Mouse (Mus musculus): ENCODE results near the gene Jpt2.

Jpt2 gene

DNA sequence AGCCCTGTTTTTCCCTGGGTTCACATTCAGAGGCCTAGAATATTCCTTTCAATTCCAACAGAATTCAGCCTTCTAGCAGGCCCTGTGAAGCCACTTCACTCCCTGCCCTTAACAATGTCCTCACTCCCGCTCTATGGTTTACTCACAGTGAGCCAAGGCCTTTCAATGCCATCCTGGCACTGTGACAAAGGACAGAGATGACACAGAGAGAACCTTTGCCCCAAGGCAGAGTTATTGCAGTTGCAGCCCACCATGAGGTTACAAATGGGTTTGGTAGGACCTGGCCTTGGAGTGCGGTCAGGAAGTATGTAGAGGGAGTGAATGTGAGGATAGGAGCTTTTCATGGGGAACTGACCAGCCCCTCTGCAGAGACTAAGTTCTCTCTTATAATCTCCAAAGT is 52.9 kb downstream of the Jpt2 start:
- DNase-seq (ENCODE audit: low spot score), result no peak

GRCm38 (mm10) chr17:24903767-24904166 is 56.7 kb downstream of the Jpt2 start:
- DNase-seq (ENCODE audit: low spot score), result no peak

- no peak for DNase-seq (ENCODE audit: low spot score)
These were observed 57.6 kb downstream of the Jpt2 start for GRCm38 (mm10) chr17:24902671-24903474.

- DNase-seq (ENCODE audit: low spot score), result no peak
These were observed 58.4 kb downstream of the Jpt2 start for GRCm38 (mm10) chr17:24902124-24902523.

- no peak for DNase-seq (ENCODE audit: low spot score)
These were observed 60.5 kb downstream of the Jpt2 start for GRCm38 (mm10) chr17:24900014-24900413.

- DNase-seq (ENCODE audit: low spot score), result no peak
These were observed 61.3 kb downstream of the Jpt2 start for GRCm38 (mm10) chr17:24899153-24899552.

DNA sequence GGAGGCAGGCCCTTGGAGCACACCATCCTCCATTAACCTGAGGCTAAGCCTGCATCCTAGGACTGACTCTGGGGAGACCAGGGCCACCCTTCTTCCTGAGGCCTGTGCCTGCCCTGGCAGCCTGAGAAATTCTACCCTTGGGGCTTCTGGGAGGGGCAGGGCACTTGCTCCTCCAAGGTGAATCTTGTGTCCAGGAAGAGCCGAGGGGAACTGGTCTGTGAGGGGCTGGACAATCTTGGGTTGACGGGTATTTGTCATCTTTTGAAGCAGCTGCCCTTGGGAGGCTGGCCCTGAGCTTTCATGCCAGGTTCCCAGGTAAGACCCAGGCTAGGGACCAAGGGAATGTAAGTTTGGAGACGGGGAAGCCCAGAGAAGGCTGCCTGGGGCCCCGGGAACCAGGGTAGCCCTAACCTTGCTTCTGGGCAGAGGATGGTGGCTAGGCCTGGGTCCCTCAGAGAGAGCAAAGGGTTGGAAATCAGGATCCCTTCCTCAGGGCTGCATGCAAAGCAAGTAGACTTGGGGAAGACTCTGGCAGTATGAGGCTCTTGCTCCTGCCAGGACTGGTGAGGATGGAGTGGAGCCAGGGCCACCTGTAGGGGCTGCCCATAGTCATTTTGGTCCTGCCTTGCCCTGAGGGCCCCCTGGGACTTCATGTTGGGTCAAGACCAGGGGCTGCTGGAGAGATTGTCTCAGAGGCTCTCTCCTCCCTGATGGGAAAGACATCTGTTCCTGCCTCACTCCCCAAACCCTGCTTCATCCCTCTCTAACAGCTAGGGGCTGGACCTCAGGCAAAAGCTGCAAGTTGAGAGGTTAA is 62.2 kb downstream of the Jpt2 start:
- no peak for DNase-seq (ENCODE audit: low spot score)

DNA sequence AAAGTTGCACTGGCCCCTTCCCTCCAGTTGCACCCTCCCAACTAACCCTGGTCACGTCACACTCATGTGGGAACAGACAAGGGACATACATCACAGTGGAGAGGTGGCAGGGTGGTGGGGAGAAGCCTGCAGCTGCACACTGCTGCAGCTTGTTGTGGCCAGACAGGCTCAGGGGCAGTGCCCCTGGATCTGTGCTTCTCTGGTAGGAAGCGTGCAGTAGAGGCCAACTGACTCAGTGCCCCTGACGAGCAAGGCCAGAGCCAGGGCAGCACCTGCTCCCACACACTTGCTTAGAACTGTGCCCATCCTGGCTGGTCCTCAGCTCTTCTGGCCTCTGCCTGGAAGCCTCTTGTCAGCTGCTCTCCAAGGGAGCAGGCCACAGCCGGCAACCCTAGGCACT is 62.9 kb downstream of the Jpt2 start:
- DNase-seq (ENCODE audit: low spot score), result no peak

GRCm38 (mm10) chr17:24896993-24897269 is 63.6 kb downstream of the Jpt2 start:
- no peak for DNase-seq (ENCODE audit: low spot score)

GRCm38 (mm10) chr17:24896241-24896992 is 64.1 kb downstream of the Jpt2 start, which contains the start of gene Nme3:
Gene Nme3 (plus strand): TSS chr17:24896500.
- no peak for DNase-seq (ENCODE audit: low spot score)

DNA sequence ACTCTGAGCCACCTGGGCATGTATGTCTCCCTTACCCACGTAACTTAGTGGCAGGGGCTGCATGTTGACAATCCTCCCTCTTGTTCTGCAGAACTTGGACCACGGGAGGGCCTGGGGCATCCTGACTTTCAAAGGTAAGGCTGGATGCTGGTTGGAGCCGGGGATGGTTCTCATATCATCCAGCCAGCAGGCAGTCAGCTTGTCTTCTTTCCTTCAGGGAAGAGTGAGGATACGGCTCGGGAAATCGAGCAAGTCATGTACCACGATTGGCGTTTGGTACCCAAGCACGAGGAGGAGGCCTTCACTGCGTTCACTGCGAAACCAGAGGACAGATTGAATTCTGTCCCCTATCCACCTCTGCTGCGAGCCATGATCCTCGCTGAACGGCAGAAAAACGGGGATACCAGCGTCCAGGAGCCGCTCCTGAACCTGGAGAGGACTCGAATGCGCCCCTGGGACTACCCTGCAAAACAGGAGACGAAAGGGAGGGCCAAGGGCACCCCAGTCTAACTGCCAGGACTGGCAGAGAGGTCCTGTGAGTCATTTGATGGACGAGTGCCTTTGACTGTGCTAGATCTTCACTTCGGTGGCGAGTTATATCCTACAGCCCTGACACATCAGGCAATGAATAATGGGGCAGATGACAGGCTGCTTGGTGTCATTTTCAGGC is 64.8 kb downstream of the Jpt2 start:
- DNase-seq (ENCODE audit: low spot score), result no peak

GRCm38 (mm10) chr17:24894995-24895547 is 65.4 kb downstream of the Jpt2 start, which contains the start of the genes Eme2 and Mrps34:
Gene Eme2 (minus strand): TSS chr17:24895087.
Gene Mrps34 (plus strand): TSS chr17:24895116.
- DNase-seq (ENCODE audit: low spot score), result no peak

DNA sequence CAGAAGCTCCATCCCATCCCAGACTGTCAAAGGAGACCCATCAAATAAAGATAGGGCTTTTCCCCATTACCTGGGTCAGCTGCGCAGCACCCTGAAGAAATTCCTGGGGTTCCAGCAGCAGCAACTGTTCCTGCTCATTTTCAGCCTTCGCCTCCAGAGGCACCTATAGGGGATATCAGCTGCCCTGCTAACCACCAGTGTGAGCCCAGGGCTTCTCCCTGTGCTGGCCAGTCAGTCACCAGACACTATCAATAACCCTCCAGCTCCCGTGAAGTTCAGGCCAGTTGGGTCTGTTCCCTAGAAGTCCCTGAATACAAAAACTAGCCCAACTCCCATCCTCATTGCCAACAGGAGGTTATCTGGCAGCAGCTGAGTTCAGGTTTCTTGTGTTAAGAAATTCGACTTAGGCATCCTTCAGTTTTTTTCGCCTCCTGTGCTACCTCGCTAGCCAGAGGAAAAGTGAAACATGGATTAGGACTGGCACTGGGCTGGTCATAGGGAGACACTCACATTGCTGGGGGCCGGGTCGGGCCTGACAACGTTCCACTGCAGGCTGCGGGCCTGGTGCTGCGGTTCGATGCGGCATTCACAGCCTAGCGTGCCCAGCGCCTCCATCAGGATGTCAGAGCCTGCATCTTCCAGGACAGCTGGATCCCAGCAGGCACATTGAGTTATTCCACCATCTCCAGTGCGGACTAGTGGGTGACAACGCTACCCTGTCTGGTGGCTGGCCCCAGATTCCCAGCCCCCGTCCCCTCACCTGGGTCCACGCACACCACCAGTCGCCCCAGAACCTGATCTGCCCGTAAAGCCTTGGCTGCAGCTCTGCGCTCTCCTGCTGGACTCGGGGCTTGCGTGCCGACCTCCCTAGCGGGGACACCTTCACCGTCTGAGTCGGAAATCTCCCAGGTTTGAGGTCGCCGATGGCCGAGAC is 66.2 kb downstream of the Jpt2 start:
- DNase-seq (ENCODE audit: low spot score), result no peak

DNA sequence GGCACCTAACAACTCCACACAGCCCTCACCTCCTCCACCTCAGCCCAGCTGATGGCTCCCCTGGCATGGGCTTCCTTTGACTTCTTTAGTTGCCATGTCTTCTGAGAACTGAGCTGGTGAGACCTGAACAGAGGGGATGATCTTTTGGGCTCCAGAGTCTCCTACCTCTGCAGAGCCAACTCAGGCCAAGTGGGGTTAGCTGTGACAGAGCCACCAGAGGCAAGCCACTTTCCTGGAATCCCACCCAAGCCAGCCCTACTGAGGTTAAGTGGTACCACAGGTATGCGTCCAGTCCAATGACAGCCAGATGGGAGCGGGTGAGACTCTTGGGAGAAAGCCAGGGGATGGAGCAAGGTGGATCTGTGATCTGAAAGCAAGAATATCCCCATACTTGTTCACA is 67.2 kb downstream of the Jpt2 start:
- DNase-seq (ENCODE audit: low spot score), result no peak

DNA sequence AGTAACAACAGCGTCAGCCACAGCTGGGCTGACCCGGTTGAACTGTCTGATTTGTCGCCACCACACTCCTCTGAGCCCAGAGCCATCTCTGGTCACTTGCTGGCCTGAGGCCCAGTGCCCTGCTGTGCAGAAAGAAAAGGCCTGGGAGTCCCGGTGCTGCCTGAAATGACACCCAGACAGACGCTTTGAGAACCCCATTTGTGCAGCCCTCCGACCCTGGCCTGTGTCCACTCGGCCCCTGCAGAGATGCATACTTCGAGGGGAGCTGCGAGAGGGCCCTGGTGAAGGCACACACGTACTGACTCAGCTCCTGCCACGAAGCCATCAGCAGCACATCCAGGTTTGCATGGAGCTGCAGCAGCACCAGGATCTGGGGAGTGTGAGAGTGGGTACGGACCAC is 67.7 kb downstream of the Jpt2 start:
- no peak for DNase-seq (ENCODE audit: low spot score)

GRCm38 (mm10) chr17:24891321-24891720 is 69.2 kb downstream of the Jpt2 start:
- DNase-seq (ENCODE audit: low spot score), result no peak

GRCm38 (mm10) chr17:24890151-24891092 is 70.1 kb downstream of the Jpt2 start:
- DNase-seq (ENCODE audit: low spot score), result no peak

GRCm38 (mm10) chr17:24888862-24889261 is 71.6 kb downstream of the Jpt2 start:
- no peak for DNase-seq (ENCODE audit: low spot score)

All from layer of hippocampus, adult 9-10 months (tissue).